Mouse (Mus musculus) stomach, postnatal 0 days (tissue): ENCODE data around the gene Pfkp.

Experiments used
- CTCF ChIP-seq: IDR thresholded peaks from 2 replicates; pipeline ENCODE4 v1.5.1; 2016; ENCODE audit warnings: antibody characterized with exemption, low read depth, mild to moderate bottlenecking, moderate library complexity
- EP300 ChIP-seq: optimal IDR thresholded peaks from 2 replicates; pipeline ENCODE3; 2016; ENCODE audit warnings: antibody characterized with exemption

- TF ChIP-seq CTCF (no peak), EP300 (no peak)
These were observed 14.5 kb downstream of the Pfkp start for GRCm38 (mm10) chr13:6634063-6634462.
